Mouse (Mus musculus) embryonic fibroblast, embryonic 13.5 days (primary cell): Measurements from ENCODE around the gene Gstm1. TPM values are rescaled to one million over a fixed set of nuclear protein-coding genes. Genes with fewer than 3 reads are reported as not detected.
"Not testable (repeated sequence)": the region's sequence is repeated elsewhere in the genome, so short reads cannot be mapped to it uniquely, and the experiment has no call there.

Source experiments
- H3K27ac ChIP-seq: 2 replicates; pipeline ENCODE4 v1.5.1; 2012; ENCODE audit warnings: low read length, control low read depth, inconsistent platforms; ENCODE audit not compliant: insufficient read depth
- H3K4me1 ChIP-seq: 2 replicates; pipeline ENCODE4 v1.6.1; 2011; ENCODE audit warnings: low read length; ENCODE audit not compliant: control insufficient read depth, insufficient read depth
- H3K4me3 ChIP-seq: 2 replicates; pipeline ENCODE4 v1.5.1; 2011; ENCODE audit warnings: mild to moderate bottlenecking, control low read depth, low read length; ENCODE audit not compliant: insufficient read depth
- CTCF ChIP-seq: IDR thresholded peaks from 2 replicates; pipeline ENCODE4 v1.5.1; 2011; ENCODE audit warnings: mild to moderate bottlenecking, control low read depth, low read length, moderate library complexity, borderline replicate concordance; ENCODE audit not compliant: insufficient read depth
- POLR2A ChIP-seq: IDR thresholded peaks from 2 replicates; pipeline ENCODE4 v1.6.1; 2011; ENCODE audit warnings: low read depth, mild to moderate bottlenecking, control low read depth, low read length, moderate library complexity
- polyA plus RNA-seq: library from polyadenylated mRNA; stranded (reverse); fragments of >200 nt; gene quantifications from 2 replicates; pipeline ENCODE4 v1.2.4, GENCODE M21; 2011; ENCODE audit warnings: low read depth; ENCODE audit not compliant: missing spikeins, insufficient read length

Gene Gstm1
- polyA plus RNA-seq, 1 experiment = 63.8 TPM

DNA sequence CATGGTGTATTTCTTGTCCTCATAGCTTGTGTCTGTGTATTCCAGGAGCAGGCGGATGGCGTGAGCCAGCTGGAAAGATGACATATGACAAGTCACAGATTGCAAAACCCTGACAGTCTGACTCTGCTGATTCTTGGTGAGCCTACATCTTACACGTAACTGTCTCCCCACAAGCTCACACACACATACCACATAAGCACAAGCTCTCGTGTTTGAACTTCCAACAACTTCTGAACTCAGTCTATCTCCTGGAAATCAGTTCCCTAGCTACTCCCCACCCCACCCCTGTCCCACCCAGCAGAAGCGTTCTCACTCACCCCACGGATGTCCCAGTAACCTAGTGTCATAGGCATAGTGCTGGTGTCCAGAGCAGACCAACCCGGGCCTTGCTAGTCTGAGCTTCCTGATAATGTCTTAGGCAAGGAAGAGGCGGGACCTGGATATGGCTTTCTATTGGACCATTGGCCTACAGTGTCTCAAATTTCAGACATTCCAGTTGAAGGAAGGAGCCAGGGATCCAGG is 31.7 kb downstream of the Gstm1 start, which contains the start of gene Gstm2:
TSS of gene Gstm2 (minus strand) at position 413 of the 522 bp plus-strand sequence.
- H3K4me3 ChIP-seq = 0 out of 2 replicates have a peak within 1 kb of the TSS, but pooled peaks have one; percentile 7
- no peak for TF ChIP-seq CTCF
- TF ChIP-seq POLR2A = peak; percentile 73
- H3K4me1 ChIP-seq = no peaks in the 10 kb centered on the region
- 0 out of 2 replicates have a peak within 1 kb of the TSS, but pooled peaks have one; percentile 9 for H3K27ac ChIP-seq

DNA sequence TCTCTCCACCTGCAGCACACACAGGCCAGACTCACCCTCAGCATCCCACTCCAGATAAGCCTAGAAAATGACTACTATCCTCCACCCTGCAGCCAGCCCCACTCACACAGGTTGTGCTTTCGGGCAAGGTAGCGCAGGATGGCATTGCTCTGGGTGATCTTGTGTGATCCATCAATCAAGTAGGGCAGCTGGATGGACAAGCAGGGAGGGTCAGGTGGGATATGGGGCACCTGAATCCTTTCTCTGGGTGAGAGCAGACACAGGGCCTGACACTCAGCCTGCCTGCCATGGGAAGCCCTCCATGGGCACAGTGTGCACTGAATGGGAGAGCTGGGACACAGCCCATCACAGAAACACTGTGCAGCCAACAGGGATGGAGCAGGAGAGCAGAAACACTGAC is 32.6 kb downstream of the Gstm1 start:
- H3K27ac ChIP-seq, H3K4me1 ChIP-seq, H3K4me3 ChIP-seq: not testable (repeated sequence)

DNA sequence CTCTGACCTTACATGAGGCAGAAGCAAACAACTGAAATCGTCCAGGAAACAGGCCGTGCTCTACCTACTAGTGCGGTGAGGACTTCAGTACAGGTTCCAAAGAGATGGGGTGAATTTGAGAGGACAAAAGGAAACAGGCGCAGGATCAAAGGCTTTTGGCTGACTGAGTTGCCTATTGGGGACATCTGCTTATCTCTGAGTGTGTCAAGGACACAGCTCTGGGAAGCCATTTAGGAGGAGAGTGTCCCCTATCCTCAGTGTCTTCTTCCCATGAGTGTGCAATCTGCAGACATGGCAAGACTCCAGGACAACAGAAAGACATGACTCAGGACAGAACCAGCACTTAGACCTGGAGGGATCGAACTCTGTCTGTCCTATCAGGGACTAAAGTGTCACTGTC is 33.3 kb downstream of the Gstm1 start:
- H3K27ac ChIP-seq = no peak overlapping the region
- no peaks in the 10 kb centered on the region for H3K4me1 ChIP-seq
- no peak overlapping the region for H3K4me3 ChIP-seq
- TF ChIP-seq POLR2A (no peak), CTCF (no peak)

DNA sequence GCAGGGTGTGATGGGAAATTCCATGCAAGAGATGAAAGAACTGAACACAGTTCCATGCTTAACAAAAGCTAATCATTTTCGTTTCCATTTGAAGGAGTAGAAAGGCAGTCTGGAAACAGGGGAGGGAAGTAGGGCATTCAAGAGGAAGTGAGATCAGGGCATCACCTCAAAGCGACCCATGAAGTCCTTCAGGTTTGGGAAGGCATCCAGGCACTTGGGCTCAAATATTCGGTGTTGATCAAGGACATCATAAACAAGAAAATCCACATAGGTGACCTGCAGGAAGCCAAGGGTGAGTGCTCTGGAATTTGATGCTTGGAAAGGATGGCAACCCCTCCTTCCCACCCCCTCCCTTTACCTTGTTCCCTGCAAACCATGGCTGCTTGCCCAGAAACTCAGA is 34.0 kb downstream of the Gstm1 start:
- TF ChIP-seq CTCF = no peak
- no peak for TF ChIP-seq POLR2A
- no peaks in the 10 kb centered on the region for H3K4me1 ChIP-seq
- no peak overlapping the region for H3K27ac ChIP-seq
- H3K4me3 ChIP-seq = no peak overlapping the region

DNA sequence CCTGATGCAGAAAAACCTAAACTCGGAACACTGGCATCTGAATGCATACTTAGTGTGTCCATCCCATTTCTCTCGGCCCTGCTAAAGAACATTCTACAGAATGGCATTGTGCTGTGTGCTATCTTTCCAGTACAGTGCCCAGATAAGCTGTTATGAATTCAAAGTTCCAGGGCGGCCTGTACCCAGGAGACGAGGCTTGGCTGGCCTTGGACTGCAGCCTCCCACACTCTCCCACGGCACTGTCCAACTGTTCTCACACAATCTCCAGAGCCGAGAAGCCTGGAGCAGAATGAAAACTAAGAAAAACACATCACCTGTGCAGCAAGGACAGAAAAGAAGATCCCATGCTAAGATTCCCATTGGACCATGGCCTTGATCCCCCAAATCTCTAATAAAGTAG is 35.0 kb downstream of the Gstm1 start:
- H3K27ac ChIP-seq = no peak overlapping the region
- TF ChIP-seq CTCF (no peak), POLR2A (no peak)
- H3K4me3 ChIP-seq = no peak overlapping the region
- H3K4me1 ChIP-seq = no peaks in the 10 kb centered on the region

DNA sequence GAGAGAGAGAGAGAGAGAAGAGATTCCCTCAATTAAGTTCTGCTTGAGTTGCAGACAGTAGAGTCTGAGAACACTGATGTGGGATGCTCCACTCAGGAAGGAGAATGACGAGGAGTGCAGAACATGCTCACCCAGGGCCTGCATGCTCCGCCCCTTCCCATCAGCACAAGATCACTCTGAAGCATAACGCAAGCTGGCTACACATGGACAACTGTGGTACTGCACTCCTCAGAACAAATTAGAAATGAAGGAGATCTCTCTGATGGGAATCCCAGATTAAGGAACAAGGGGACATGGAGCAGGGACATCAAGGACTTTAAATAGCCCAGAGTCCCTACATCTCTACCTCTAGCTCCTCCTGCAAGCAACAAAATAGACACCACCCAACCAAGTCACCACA is 36.5 kb downstream of the Gstm1 start:
- TF ChIP-seq POLR2A (no peak), CTCF (no peak)
- no peak overlapping the region for H3K4me3 ChIP-seq
- no peaks in the 10 kb centered on the region for H3K4me1 ChIP-seq
- no peak overlapping the region for H3K27ac ChIP-seq

DNA sequence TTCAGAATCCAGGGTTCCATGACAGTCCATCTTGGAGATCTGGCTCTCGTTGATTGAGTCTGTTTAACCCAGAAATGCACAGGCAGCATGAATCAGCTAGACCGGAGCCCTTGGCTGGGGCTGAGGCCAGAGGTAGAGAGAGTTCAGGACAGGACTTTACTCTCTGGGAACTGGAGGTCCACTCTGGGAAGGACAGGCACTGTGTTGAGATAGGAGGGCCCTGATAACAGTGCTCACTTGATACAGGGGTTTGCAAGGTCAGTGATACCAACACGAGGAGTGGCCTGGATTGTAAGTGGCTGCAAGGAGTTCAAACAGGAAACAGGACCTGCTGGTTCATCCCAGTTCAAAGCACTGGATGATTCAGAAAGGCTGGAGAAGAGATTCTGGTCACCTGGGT is 40.1 kb downstream of the Gstm1 start:
- Histone ChIP-seq H3K4me3 (no peak overlapping the region), H3K4me1 (no peaks in the 10 kb centered on the region), H3K27ac (no peak overlapping the region)
- TF ChIP-seq POLR2A = no peak
- no peak for TF ChIP-seq CTCF

DNA sequence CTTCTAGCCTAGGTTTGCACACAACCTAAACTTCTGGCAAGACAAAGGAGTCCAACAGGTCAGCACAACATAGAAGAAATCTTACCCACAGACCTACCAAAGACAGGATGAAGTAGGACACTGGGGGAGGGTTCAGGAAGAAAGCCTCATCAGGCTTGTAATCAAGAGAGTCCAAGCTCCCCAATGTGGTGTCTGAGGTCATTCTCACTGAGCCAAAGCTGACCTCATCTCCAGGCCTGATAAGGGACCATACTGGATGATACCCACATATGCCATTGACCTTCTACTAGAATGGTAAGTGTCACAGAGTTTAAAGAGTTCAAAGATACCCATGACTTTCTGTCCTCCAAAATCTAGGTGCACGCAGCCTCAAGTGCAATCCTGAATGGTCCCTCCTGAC is 43.5 kb downstream of the Gstm1 start:
- Histone ChIP-seq H3K27ac (no peak overlapping the region), H3K4me1 (no peaks in the 10 kb centered on the region), H3K4me3 (no peak overlapping the region)
- TF ChIP-seq CTCF (no peak), POLR2A (no peak)

DNA sequence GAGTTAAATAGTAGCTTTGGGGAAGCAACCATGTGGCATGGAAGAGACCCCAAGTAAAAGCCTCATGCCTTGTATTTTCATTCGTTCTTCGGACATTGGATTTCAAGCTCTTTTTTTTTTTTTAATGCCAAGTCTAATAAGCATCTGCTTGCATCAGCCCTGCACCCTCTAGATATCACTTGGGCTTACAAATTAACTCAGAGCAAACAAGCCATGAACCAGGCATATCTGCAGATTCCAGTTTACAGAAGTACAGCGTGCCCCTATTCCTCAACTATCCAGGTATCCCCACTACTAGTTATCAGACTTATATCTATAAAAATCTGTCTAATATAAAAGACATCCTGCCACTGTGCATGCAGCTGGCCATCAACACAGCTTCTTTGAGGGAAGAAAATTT is 45.7 kb downstream of the Gstm1 start:
- no peak overlapping the region for H3K4me3 ChIP-seq
- no peak overlapping the region for H3K27ac ChIP-seq
- H3K4me1 ChIP-seq = no peaks in the 10 kb centered on the region
- TF ChIP-seq CTCF (no peak), POLR2A (no peak)

DNA sequence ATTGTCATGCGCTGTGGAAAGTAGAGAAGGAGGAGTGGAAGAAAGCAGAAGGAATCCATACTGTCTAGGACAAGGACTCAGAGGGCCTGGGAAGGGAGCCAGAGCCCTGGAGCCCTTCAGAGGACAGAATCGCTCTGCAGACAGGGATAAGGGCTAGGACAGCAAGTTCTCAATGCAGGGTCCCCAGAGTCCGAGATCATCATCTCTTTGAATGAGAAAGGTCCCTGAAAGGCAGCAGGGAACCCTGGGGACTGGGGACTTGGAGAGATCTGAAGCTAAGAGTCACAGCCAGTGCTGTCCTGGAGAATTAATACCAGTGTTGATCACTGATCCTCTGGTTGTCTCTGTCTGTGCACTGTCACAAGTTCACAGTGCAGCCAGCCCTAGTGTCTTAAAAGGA is 46.7 kb downstream of the Gstm1 start:
- not testable (repeated sequence) for H3K4me1 ChIP-seq, H3K4me3 ChIP-seq

DNA sequence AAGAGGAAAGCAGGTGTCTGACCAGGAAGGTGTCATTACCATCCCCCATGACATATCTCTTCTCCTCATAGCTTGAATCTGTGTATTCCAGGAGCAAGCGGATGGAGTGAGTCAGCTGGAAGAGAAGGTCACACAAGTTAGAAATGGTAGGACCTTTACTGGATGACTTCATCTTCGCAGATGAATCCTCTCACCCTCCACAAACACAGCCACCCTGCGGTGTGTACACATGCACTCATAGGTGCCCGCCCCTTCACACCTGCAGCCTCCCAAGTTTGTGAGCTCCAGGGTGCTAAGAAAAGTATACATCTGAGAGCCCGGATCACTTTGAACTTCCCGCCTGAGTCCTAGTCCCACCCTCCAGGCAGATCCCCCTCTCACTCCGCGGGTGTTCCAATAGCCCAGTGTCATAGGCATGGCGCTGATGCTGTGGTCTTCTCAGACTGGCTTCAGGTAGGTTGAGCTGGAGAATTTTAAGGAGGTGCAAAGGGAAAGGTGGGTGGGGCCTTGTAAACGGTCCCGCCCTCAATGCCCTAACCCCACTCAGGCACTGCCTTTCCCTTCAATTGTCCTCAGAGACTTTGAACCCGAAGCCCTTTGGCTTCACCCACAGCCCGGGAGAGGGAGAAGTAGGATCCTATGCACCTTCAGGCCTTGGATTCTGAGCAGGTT is 48.9 kb downstream of the Gstm1 start, which contains the start of gene Gstm3:
TSS of gene Gstm3 (minus strand) at position 560 of the 672 bp plus-strand sequence.
- no peaks in the 10 kb centered on the region for H3K4me1 ChIP-seq
- no peak within 1 kb of the TSS for H3K4me3 ChIP-seq
- no peak for TF ChIP-seq CTCF
- TF ChIP-seq POLR2A = no peak
- no peak within 1 kb of the TSS for H3K27ac ChIP-seq

More for the DNA sequence above, 46.7 kb downstream of the Gstm1 start:
- not testable (repeated sequence) for H3K27ac ChIP-seq
